Mouse (Mus musculus) myocyte (in vitro differentiated cells): ENCODE results near the gene Ttc12. TPM values are rescaled to one million over a fixed set of nuclear protein-coding genes. Genes with fewer than 3 reads are reported as not detected.

ENCODE experiments used
- H3K27me3 ChIP-seq: one replicate; pipeline ENCODE4 v1.6.1; 2011; ENCODE audit not compliant: control insufficient read depth, insufficient read depth, insufficient read length
- H3K36me3 ChIP-seq: one replicate; pipeline ENCODE4 v1.6.1; 2011; ENCODE audit not compliant: control insufficient read depth, insufficient read depth
- H3K4me2 ChIP-seq: one replicate; pipeline ENCODE4 v1.6.1; 2011; ENCODE audit warnings: low read depth, control low read depth
- H3K4me3 ChIP-seq: one replicate; pipeline ENCODE4 v1.5.1; 2011; ENCODE audit warnings: mild to moderate bottlenecking, control low read depth, moderate library complexity
- H3K79me2 ChIP-seq: one replicate; pipeline ENCODE4 v1.6.1; 2011; ENCODE audit not compliant: control insufficient read depth, insufficient read depth
- H3ac ChIP-seq: one replicate; pipeline ENCODE4 v1.6.1; 2011; ENCODE audit not compliant: control insufficient read depth, insufficient read length
- CEBPB ChIP-seq: IDR thresholded peaks from 2 replicates; pipeline ENCODE4 v1.6.1; 2011; ENCODE audit warnings: mild to moderate bottlenecking, moderate library complexity; ENCODE audit not compliant: poor library complexity, insufficient read depth, severe bottlenecking
- E2F4 ChIP-seq: IDR thresholded peaks from one replicate; pipeline ENCODE4 v1.6.1; 2011; ENCODE audit warnings: mild to moderate bottlenecking, control low read depth, moderate library complexity; ENCODE audit not compliant: insufficient read depth
- MAX ChIP-seq: IDR thresholded peaks from one replicate; pipeline ENCODE4 v1.6.1; 2011; ENCODE audit warnings: low read depth, mild to moderate bottlenecking, control low read depth
- MYOD1 ChIP-seq, 3 experiments: IDR thresholded peaks; one replicate each; pipeline ENCODE4 v1.6.1; 2011; ENCODE audit warnings: control low read depth in 2 of 3, low read depth in 2 of 3, mild to moderate bottlenecking in 2 of 3, moderate library complexity in 1 of 3; ENCODE audit not compliant: insufficient read length in 2 of 3, control insufficient read depth in 1 of 3
- MYOG ChIP-seq, 3 experiments: IDR thresholded peaks; one replicate each; pipeline ENCODE4 v1.6.1; 2011; ENCODE audit warnings: control low read depth in 2 of 3, low read depth in 2 of 3, mild to moderate bottlenecking in 2 of 3; ENCODE audit not compliant: insufficient read length in 2 of 3, control insufficient read depth in 1 of 3, insufficient read depth in 1 of 3
- POLR2A ChIP-seq: IDR thresholded peaks from one replicate; pipeline ENCODE4 v1.6.1; 2011; ENCODE audit warnings: low read depth, mild to moderate bottlenecking, control low read depth, moderate library complexity; ENCODE audit not compliant: insufficient read length
- POLR2AphosphoS2 ChIP-seq: IDR thresholded peaks from one replicate; pipeline ENCODE4 v1.6.1; 2011; ENCODE audit warnings: low read depth, control low read depth; ENCODE audit not compliant: insufficient read length
- REST ChIP-seq: IDR thresholded peaks from one replicate; pipeline ENCODE4 v1.6.1; 2011; ENCODE audit warnings: mild to moderate bottlenecking, control low read depth, moderate library complexity; ENCODE audit not compliant: insufficient read depth, insufficient read length
- SRF ChIP-seq: IDR thresholded peaks from one replicate; pipeline ENCODE4 v1.6.1; 2011; ENCODE audit warnings: low read depth; ENCODE audit not compliant: control insufficient read depth, insufficient read length
- TCF12 ChIP-seq: IDR thresholded peaks from one replicate; pipeline ENCODE4 v1.6.1; 2011; ENCODE audit warnings: mild to moderate bottlenecking, control low read depth; ENCODE audit not compliant: poor library complexity, insufficient read depth, severe bottlenecking
- TCF3 ChIP-seq: IDR thresholded peaks from one replicate; pipeline ENCODE4 v1.6.1; 2011; ENCODE audit warnings: low read depth, control low read depth; ENCODE audit not compliant: insufficient read length
- USF1 ChIP-seq: IDR thresholded peaks from one replicate; pipeline ENCODE4 v1.6.1; 2011; ENCODE audit warnings: low read depth, mild to moderate bottlenecking, control low read depth, moderate library complexity
- polyA plus RNA-seq: library from polyadenylated mRNA; unstranded; fragments of >200 nt; fragmentation: generic; extraction: Trizol; gene quantifications from one replicate; pipeline ENCODE4 v1.2.1, GENCODE M21; 2012; ENCODE audit warnings: missing spikeins

The Ttc12 gene
- polyA plus RNA-seq, 1 experiment = 4.1 TPM

- Histone ChIP-seq H3ac (no peak overlapping the region), H3K4me2 (no peak overlapping the region), H3K36me3 (peaks cover 63% of the 10 kb centered on the region), H3K4me3 (no peak overlapping the region), H3K79me2 (no peaks in the 10 kb centered on the region), H3K27me3 (no peaks in the 10 kb centered on the region)
- TF ChIP-seq USF1 = no peak
- TF ChIP-seq REST = no peak
- no peak for TF ChIP-seq SRF
- no peak for TF ChIP-seq MYOG (IDR thresholded peaks at IDR 0.05; ENCODE audit: control insufficient read depth in 1 of 3, insufficient read depth in 1 of 3, insufficient read length in 2 of 3, low read depth in 2 of 3)
- no peak for TF ChIP-seq E2F4
- TF ChIP-seq TCF3 = no peak
These were observed 41.3 kb upstream of the Ttc12 start for GRCm38 (mm10) chr9:49527340-49527739.

DNA sequence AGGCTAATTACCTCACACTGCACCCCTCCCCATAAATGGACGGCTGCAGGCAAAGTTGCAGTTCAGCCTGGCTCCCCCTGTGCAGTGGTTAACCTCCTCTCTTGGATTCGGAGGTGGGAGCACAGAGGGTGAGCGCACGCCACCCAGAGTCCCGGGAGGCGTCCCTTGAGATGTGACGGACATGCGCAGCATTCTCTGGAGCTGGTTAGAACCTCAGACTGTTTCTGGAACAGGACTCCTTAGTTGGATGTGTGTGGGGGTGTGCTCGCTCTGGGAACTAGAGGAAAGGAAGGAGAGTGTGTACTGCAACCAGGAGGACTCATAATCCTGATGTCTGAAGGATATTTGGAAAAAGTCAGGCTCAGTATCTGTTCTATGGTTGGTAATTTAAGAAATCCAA, 38.7 kb upstream of the Ttc12 start:
- Histone ChIP-seq H3K27me3 (no peaks in the 10 kb centered on the region), H3ac (no peak overlapping the region), H3K36me3 (peaks cover 49% of the 10 kb centered on the region), H3K4me3 (no peak overlapping the region), H3K4me2 (no peak overlapping the region), H3K79me2 (no peaks in the 10 kb centered on the region)
- peak; percentile 57 for TF ChIP-seq POLR2AphosphoS2
- TF ChIP-seq SRF = no peak

- Histone ChIP-seq H3K4me2 (peak overlapping the region; percentile 30), H3K4me3 (no peak overlapping the region), H3K36me3 (peaks cover 51% of the 10 kb centered on the region), H3ac (no peak overlapping the region), H3K27me3 (no peaks in the 10 kb centered on the region), H3K79me2 (no peaks in the 10 kb centered on the region)
- TF ChIP-seq MYOG (IDR thresholded peaks at IDR 0.05; ENCODE audit: control insufficient read depth in 1 of 3, insufficient read depth in 1 of 3, insufficient read length in 2 of 3, low read depth in 2 of 3) (no peak), TCF12 (no peak), MAX (no peak), USF1 (no peak), MYOD1 (IDR thresholded peaks at IDR 0.05; ENCODE audit: control insufficient read depth in 1 of 3, insufficient read length in 2 of 3, low read depth in 2 of 3) (no peak), POLR2AphosphoS2 (no peak), TCF3 (no peak), REST (no peak), CEBPB (no peak), SRF (no peak), E2F4 (no peak), POLR2A (no peak)
These were observed 37.9 kb upstream of the Ttc12 start for GRCm38 (mm10) chr9:49523881-49524280.

GRCm38 (mm10) chr9:49514306-49514705, 28.3 kb upstream of the Ttc12 start:
- no peaks in the 10 kb centered on the region for H3K27me3 ChIP-seq
- no peaks in the 10 kb centered on the region for H3K79me2 ChIP-seq
- no peak overlapping the region for H3K4me2 ChIP-seq
- peaks cover 47% of the 10 kb centered on the region for H3K36me3 ChIP-seq
- no peak for TF ChIP-seq MAX
- no peak for TF ChIP-seq CEBPB
- TF ChIP-seq POLR2A = no peak
- TF ChIP-seq MYOG (IDR thresholded peaks at IDR 0.05; ENCODE audit: control insufficient read depth in 1 of 3, insufficient read depth in 1 of 3, insufficient read length in 2 of 3, low read depth in 2 of 3) = no peak
- TF ChIP-seq TCF3 = no peak
- TF ChIP-seq MYOD1 (IDR thresholded peaks at IDR 0.05; ENCODE audit: control insufficient read depth in 1 of 3, insufficient read length in 2 of 3, low read depth in 2 of 3) = no peak
- no peak for TF ChIP-seq POLR2AphosphoS2
- TF ChIP-seq TCF12 = no peak
- no peak for TF ChIP-seq SRF
- TF ChIP-seq USF1 = no peak
- TF ChIP-seq E2F4 = no peak
- TF ChIP-seq REST = no peak
- H3K4me3 ChIP-seq = no peak overlapping the region
- no peak overlapping the region for H3ac ChIP-seq

GRCm38 (mm10) chr9:49510666-49511065, 24.6 kb upstream of the Ttc12 start:
- no peaks in the 10 kb centered on the region for H3K27me3 ChIP-seq
- no peak overlapping the region for H3K4me2 ChIP-seq
- H3K79me2 ChIP-seq = no peaks in the 10 kb centered on the region
- TF ChIP-seq MYOD1 (IDR thresholded peaks at IDR 0.05; ENCODE audit: control insufficient read depth in 1 of 3, insufficient read length in 2 of 3, low read depth in 2 of 3) = no peak
- peak; percentile 55 for TF ChIP-seq POLR2AphosphoS2
- no peak for TF ChIP-seq TCF12
- H3K4me3 ChIP-seq = no peak overlapping the region
- H3ac ChIP-seq = no peak overlapping the region
- H3K36me3 ChIP-seq = peaks cover 45% of the 10 kb centered on the region
